Mouse (Mus musculus) heart, postnatal 0 days (tissue): ENCODE results near the gene Rab4a. TPM values are rescaled to one million over a fixed set of nuclear protein-coding genes. Genes with fewer than 3 reads are reported as not detected.

Experiments used
- ATAC-seq: fragments of 200-750 bp; cut with Nextera tagmentation; 2 replicates; pipeline ENCODE4 v1.8.0; 2017; ENCODE audit warnings: low read depth, moderate number of reproducible peaks, moderate library complexity; ENCODE audit not compliant: insufficient read depth
- DNase-seq: peaks from one replicate; pipeline ENCODE4 v3.0.0-alpha.2; 2016; ENCODE audit warnings: low spot score
- H3K27ac ChIP-seq: fragments of 300-500 bp; sonication (generic); 2 replicates; pipeline ENCODE4 v1.5.1; 2014; ENCODE audit warnings: low read depth, mild to moderate bottlenecking
- H3K27me3 ChIP-seq: fragments of 300-500 bp; sonication (generic); 2 replicates; pipeline ENCODE4 v1.6.1; 2014; ENCODE audit warnings: low read length, mixed read lengths; ENCODE audit not compliant: control insufficient read depth, insufficient read depth
- H3K36me3 ChIP-seq: fragments of 300-500 bp; sonication (generic); replicated peaks from 2 replicates; pipeline ENCODE4 v1.6.1; 2014; ENCODE audit warnings: low read length, mixed read lengths; ENCODE audit not compliant: control insufficient read depth, insufficient read depth
- H3K4me1 ChIP-seq: fragments of 300-500 bp; sonication (generic); 2 replicates; pipeline ENCODE4 v1.6.1; 2014; ENCODE audit warnings: antibody characterized with exemption; ENCODE audit not compliant: control insufficient read depth, insufficient read depth
- H3K4me2 ChIP-seq: fragments of 300-500 bp; sonication (generic); 2 replicates; pipeline ENCODE4 v1.6.1; 2014; ENCODE audit warnings: low read depth, mild to moderate bottlenecking, low read length, moderate library complexity
- H3K4me3 ChIP-seq: fragments of 300-500 bp; sonication (generic); 2 replicates; pipeline ENCODE4 v1.5.1; 2014; ENCODE audit warnings: low read depth, low read length
- H3K9ac ChIP-seq: fragments of 300-500 bp; sonication (generic); replicated peaks from 2 replicates; pipeline ENCODE4 v1.6.1; 2014; ENCODE audit warnings: low read depth, low read length, mixed read lengths
- H3K9me3 ChIP-seq: fragments of 300-500 bp; sonication (generic); replicated peaks from 2 replicates; pipeline ENCODE4 v1.6.1; 2016; ENCODE audit warnings: low read length; ENCODE audit not compliant: control insufficient read depth
- CTCF ChIP-seq: IDR thresholded peaks from 2 replicates; pipeline ENCODE4 v1.5.1; 2016; ENCODE audit warnings: antibody characterized with exemption, control low read depth, low read depth
- EP300 ChIP-seq: IDR thresholded peaks from 2 replicates; pipeline ENCODE4 v1.6.1; 2016; ENCODE audit warnings: antibody characterized with exemption, low read depth
- WGBS: fragments of 180-500 bp; shearing (Covaris S2); extraction: QIAGEN DNeasy Blood & Tissue Kit; methylation state at CpG from one replicate; pipeline ENCODE4 v1.1.7; 2014; 5-methylcytosine and 5-hydroxymethylcytosine counted together
- polyA plus RNA-seq: library from polyadenylated mRNA; unstranded; fragments of >200 nt; fragmentation: Nextera tagmentation; extraction: Ambion mirVana; gene quantifications from 2 replicates; pipeline ENCODE4 v1.2.1, GENCODE M21; 2015
- total RNA-seq: library from RNA; depleted of rRNA; stranded (reverse); fragments of >200 nt; gene quantifications from 2 replicates; pipeline ENCODE4 v1.2.3, GENCODE M21; 2014; ENCODE audit warnings: low replicate concordance

Rab4a gene
- total and polyA plus RNA-seq, 2 experiments from 2014 or later = 13.7 to 30.1 TPM

DNA sequence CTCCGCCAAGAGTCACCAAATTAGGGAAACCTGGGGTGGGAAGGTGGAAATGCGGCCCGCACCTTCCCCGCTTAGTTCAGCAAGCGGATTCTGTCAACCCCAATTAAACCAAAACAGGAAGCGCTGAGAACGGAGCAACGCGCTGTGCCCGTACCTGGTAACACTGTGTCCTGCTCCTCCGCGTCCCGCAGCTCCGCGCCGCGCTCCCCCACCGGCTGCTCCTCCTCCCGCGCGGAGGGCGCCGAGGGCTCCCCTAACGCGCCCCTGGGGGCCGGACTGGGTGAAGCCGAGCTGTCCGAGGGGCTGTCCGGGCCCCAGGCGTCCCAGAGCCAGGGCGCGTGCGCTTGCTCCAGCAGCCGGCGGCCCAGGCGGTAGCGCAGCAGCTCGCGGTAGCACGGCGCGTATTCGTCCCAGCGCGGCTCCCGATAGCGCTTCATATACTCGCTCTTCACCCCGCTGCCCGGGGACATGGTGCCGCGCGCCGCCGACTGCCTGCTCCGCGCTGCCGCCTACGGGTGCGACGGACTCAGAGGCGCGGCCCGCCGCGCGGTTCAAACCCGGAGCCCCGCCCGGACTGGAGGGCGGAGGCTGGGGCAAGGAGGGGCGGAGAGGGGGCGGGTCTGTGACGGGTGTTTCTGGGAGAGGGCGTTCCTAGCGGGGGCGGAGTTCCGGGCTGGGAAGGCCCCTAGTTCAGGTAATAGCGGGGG, 53.3 kb downstream of the Rab4a start:
- ATAC-seq (peak; percentile 96), DNase-seq (peak; percentile 86)
- TF ChIP-seq EP300 = no peak
- peak; percentile 30 for TF ChIP-seq CTCF
- Histone ChIP-seq H3K4me1 (peaks cover 11% of the 10 kb centered on the region), H3K27ac (no peak overlapping the region), H3K9ac (peak overlapping the region; percentile 58), H3K27me3 (0 out of 2 replicates have a peak, but pooled peaks cover 3% of the 10 kb centered on the region), H3K4me3 (peak overlapping the region; percentile 64), H3K9me3 (no peaks in the 10 kb centered on the region), H3K4me2 (peak overlapping the region; percentile 75), H3K36me3 (no peaks in the 10 kb centered on the region)
- WGBS = under 1% methylated on average over 62 of the region's 79 CpGs

DNA sequence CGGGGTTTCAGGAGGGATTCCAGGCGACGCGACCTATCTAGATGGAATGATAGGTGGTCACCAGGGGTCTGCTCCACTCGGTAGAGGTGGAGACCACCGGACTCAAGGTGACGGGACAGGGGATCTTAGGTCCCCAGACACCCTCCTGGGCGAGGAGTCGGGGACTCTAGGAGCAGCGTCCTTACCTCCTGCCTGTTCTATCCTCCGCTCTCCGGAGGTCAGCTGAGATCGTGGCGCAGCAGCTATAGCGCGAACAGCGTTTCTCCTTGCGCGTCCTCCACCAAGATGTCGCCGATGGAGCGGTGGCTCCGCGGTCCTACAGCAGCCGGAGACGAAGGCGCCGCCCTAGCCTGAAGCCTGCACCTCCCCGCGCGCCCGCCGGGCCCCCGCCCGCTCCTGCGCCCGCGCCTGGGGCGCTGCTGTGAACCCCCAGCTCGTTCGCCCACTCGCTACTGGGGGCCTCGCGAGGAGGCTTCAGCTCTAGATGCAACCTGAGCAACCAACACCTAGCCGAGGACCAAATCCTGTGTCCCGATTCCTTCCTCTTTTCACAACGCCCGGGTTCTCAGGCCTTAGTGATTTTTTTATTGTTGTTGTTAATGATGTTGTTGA, 54.0 kb downstream of the Rab4a start, which contains the start of gene Ccsap:
Gene Ccsap, minus strand, starts transcription at position 562 of the 612 bp plus-strand sequence.
- H3K27ac ChIP-seq = no peak within 1 kb of the TSS
- under 1% methylated on average over 48 of the region's 48 CpGs for WGBS
- H3K27me3 ChIP-seq = 0 out of 2 replicates have a peak, but pooled peaks cover 3% of the 10 kb centered on the region
- ATAC-seq (peak; percentile 70), DNase-seq (peak; percentile 22)
- no peaks in the 10 kb centered on the region for H3K36me3 ChIP-seq
- H3K4me2 ChIP-seq = peak within 1 kb of the TSS; percentile 75
- peaks cover 11% of the 10 kb centered on the region for H3K4me1 ChIP-seq
- no peaks in the 10 kb centered on the region for H3K9me3 ChIP-seq
- H3K9ac ChIP-seq = peak within 1 kb of the TSS; percentile 58
- H3K4me3 ChIP-seq = peak within 1 kb of the TSS; percentile 64
- no peak for TF ChIP-seq EP300
- no peak for TF ChIP-seq CTCF

- H3K9me3 ChIP-seq = no peaks in the 10 kb centered on the region
- 69% methylated on average over 4 of the region's 4 CpGs for WGBS
- no peak overlapping the region for H3K27ac ChIP-seq
- no peak for DNase-seq
- ATAC-seq = no peak
- 0 out of 2 replicates have a peak, but pooled peaks cover 3% of the 10 kb centered on the region for H3K27me3 ChIP-seq
- no peak overlapping the region for H3K9ac ChIP-seq
- H3K4me1 ChIP-seq = peaks cover 11% of the 10 kb centered on the region
- TF ChIP-seq EP300 (no peak), CTCF (no peak)
- no peak overlapping the region; the same call in 1 of the 2 replicates for H3K4me2 ChIP-seq
- H3K4me3 ChIP-seq = no peak overlapping the region
- no peaks in the 10 kb centered on the region for H3K36me3 ChIP-seq
Observed at GRCm38 (mm10) chr8:123860386-123860785, 54.6 kb downstream of the Rab4a start.

GRCm38 (mm10) chr8:123865786-123866185, 60.0 kb downstream of the Rab4a start:
- no peak for TF ChIP-seq EP300
- no peak for TF ChIP-seq CTCF
- DNase-seq (no peak), ATAC-seq (no peak)
- Histone ChIP-seq H3K27ac (no peak overlapping the region), H3K4me2 (no peak overlapping the region), H3K36me3 (no peaks in the 10 kb centered on the region), H3K9me3 (no peaks in the 10 kb centered on the region), H3K4me1 (no peaks in the 10 kb centered on the region; the same call in 1 of the 2 replicates), H3K4me3 (no peak overlapping the region), H3K9ac (no peak overlapping the region), H3K27me3 (0 out of 2 replicates have a peak, but pooled peaks cover 3% of the 10 kb centered on the region)
- WGBS = 69% methylated on average over 7 of the region's 7 CpGs

DNA sequence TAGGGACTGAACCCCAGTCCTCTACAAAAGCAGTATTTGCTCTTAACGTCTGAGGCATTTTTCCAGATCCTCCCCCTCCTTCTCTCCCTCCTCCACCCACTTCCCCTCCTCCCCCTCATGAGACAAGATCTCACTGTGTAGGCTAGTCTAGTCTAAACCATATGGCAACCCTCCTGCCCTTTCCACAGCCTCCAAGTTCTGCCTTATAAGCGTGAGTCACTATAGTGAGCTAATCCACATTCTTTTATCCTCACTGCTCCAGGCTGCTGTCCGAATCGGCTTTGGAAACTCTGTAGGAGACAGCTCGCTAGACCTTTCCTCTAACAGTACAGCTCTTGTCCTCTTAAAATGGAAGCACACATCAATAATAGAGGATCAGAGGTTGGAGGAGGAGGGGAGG, 61.2 kb downstream of the Rab4a start:
- WGBS = 20% methylated on average over 5 of the region's 5 CpGs
- no peak for TF ChIP-seq EP300
- no peak for TF ChIP-seq CTCF
- Histone ChIP-seq H3K36me3 (no peaks in the 10 kb centered on the region), H3K27me3 (0 out of 2 replicates have a peak, but pooled peaks cover 3% of the 10 kb centered on the region), H3K9me3 (no peaks in the 10 kb centered on the region), H3K27ac (no peak overlapping the region), H3K9ac (no peak overlapping the region), H3K4me3 (no peak overlapping the region), H3K4me1 (no peaks in the 10 kb centered on the region; the same call in 1 of the 2 replicates), H3K4me2 (no peak overlapping the region)
- peak; percentile 10 for DNase-seq
- no peak for ATAC-seq
